Mouse (Mus musculus): ENCODE measurements at regions not wholly inside any gene's neighbourhood (a gene's known extent, or its start where the extent isn't known, plus 50 kb on each side); places are given as distances from the start of the nearest gene placed in this dataset.

DNA sequence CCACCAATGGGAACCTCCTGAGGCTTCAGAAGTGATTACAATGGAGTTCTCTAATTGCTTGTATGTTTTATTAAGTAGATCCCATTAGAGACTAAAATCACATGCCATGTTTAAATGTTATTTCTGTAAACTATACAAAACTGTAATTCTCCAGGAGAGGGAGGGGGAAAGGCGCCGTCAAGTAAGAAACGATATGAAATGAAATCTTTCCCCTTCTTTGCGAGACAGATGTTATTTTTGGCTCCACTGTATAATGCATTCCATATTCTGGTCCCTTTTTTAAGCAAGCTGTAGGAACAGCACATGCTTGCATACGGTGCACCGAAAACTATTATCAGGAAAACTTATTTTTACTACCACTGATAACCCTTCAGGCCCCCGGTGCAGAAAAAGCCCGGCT is 141.0 kb upstream of the Gdnf start:
- in situ Hi-C loops (cut with MboI; ENCODE audit: low pct_unique_long_range_greater_than_20kb in 1 of 2, low sequenced_read_pairs in 2 of 2, unreplicated experiment in 1 of 2), result no loop called here

DNA sequence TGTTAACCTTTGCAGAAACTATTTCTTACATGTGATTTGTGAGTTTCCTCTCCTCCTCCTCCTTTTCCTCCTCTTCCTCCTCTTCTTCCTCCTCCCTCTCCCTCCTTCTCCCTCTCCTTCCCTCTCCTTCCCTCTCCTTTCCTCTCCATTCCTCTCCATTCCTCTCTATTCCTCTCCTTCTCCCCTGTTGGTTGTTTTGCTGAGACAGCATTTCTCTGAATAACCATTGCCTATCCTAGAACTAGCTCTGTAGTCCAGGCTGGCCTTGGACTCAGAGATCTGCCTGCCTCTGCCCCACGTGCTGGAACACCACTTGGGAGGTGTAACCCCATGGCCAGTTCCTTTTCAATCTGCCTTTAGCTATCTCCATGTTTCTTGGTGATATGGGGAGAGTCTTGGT is 133.7 kb upstream of the Gdnf start:
- in situ Hi-C loops (cut with MboI; ENCODE audit: low pct_unique_long_range_greater_than_20kb in 1 of 2, low sequenced_read_pairs in 2 of 2, unreplicated experiment in 1 of 2), result no loop called here

DNA sequence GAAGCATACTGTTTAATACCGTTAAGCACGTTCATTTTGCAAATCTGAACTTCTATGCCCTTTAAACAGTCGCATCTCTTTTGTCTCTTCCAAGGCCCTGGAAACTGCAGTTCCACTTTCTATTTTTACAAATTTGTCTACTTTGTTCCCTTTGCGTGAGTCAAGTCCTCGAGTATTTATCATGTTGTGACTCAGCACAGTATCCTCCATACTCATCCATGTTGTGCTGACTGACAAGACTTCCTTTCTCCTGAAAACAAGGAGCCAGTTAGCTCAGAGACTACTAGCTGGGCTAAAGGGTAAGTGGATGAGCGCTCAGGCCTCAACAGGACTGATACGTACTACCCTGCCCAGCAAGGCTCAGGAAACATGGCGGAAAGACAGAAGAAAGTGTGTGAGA is 131.9 kb upstream of the Gdnf start:
- in situ Hi-C loops (cut with MboI; ENCODE audit: low pct_unique_long_range_greater_than_20kb in 1 of 2, low sequenced_read_pairs in 2 of 2, unreplicated experiment in 1 of 2), result no loop called here

DNA sequence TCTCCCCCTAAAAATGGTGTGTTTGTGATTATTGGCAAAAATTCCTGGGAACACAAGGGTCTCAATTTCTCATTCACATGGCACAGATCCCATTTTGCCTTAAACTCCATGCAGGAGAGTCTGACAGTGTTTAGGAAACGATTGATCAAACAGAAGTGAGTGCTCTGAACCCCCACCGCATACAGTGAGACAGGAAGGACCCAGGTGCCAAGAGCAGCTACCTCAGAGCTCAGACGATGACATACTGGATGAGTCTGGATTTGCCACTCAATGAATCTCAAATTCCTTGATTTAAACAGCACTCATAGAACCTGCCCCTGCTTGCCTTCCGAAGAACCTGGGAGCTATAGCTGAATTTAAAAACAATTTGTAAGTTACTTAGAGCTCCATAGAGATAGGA is 129.6 kb upstream of the Gdnf start:
- in situ Hi-C loops (cut with MboI; ENCODE audit: low pct_unique_long_range_greater_than_20kb in 1 of 2, low sequenced_read_pairs in 2 of 2, unreplicated experiment in 1 of 2), result no loop called here

DNA sequence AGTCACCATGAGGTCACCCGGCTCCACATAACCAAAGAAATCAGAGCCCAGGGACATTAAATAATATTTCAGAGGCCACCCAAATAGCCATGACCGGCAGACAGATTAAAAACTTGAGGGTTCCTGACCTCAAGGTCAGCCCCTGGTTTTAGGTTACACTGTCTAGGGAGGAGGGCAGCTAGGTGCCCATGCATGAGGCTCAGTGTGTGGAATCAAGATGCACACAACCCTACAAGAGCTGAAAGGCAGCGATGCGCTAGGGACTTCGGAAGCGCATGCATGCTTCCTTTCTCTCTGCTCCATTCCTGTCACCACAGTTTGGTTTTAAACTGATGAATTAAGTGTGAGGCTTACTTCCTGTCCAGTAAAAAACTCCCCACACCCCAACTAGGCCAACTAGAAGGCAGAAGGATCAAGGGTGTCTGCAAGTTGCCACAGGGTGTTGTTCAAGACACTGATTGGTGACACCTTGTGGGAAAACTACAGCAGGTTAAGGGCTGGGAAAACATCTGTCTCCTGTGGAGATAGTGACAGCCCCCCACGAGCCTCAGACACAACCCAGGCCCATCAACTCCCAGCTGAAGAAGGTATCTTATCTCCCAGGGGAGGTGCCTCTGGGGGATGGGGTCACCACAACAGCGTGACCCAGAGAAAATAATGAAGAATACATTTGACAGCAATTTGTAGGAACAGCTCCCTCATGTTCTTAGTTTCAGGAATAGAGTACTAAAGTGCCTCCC is 127.2 kb upstream of the Gdnf start:
- in situ Hi-C loops (cut with MboI; ENCODE audit: low pct_unique_long_range_greater_than_20kb in 1 of 2, low sequenced_read_pairs in 2 of 2, unreplicated experiment in 1 of 2), result no loop called here

DNA sequence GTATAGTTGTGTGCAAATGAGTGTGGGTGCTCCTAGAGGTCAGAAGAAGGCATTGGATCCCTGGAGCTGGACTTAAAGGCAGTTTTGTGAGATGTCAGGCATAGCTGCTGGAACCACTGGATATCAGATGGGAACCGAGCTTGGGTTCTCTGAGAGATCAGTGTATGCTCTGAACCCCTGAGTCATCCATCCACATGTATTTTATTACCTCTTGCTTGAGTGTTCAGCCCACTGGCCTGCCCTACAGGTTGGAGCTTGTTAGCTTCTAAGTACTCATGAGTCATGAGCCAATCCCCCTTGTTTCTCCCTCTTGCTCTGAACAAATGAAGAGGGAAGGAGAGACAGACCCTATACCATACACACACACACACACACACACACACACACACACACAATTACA is 119.4 kb upstream of the Gdnf start:
- in situ Hi-C loops (cut with MboI; ENCODE audit: low pct_unique_long_range_greater_than_20kb in 1 of 2, low sequenced_read_pairs in 2 of 2, unreplicated experiment in 1 of 2), result no loop called here

DNA sequence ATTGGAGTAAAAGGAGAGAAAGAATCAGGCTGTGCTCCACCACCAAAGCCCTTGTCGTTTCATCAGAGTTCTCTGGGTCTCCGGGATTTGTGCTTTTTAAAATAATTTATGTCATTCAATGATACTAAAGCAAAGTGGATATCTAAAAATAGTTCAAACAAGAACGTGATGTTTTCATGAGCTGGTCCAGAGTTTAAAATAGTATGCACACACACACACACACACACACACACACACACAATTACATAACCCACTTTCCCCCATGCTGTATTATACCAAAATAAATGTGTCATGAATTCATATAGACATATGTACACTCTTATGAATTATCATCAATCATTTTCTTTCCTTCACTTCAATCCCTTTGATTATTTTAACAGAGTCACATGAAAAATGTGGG is 118.5 kb upstream of the Gdnf start:
- in situ Hi-C loops (cut with MboI; ENCODE audit: low pct_unique_long_range_greater_than_20kb in 1 of 2, low sequenced_read_pairs in 2 of 2, unreplicated experiment in 1 of 2), result no loop called here

DNA sequence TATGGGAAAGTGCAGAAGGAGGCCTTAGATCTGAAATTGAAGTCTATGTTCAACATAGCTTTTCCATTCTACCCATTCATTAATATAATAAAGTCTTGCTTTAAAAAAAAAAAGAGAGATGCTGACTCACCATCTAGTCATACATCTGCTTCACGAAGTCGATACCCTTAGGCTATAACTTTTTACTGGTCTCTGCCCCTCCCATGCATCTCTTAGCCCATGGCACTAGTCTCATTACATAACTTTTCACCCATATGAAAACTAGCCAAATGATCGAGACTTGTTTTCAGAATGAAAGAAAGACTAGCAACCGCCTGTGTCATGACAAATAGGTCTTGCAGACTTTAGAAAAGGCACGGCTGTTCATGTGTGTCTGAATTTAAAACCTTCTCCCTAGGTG is 116.6 kb upstream of the Gdnf start:
- in situ Hi-C loops (cut with MboI; ENCODE audit: low pct_unique_long_range_greater_than_20kb in 1 of 2, low sequenced_read_pairs in 2 of 2, unreplicated experiment in 1 of 2), result no loop called here

DNA sequence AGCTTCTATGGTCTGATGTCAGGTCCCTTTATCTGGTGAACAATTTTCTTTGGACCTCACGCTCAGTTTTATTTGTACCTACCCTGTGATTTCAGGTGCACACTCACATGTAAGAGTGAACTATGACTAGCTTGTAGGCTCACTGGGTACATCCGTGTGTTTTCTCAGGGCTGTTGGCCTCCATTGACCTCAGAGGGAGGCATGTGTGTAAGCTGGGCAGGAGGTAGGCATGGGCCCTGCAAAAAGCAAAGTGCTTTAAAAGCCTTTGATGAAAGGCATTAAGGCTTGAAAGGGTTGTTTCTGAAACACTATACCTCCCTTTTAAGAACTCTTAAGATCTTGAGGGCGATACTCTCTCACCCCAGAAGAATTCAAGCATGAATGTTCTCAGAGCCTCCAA is 112.9 kb upstream of the Gdnf start:
- in situ Hi-C loops (cut with MboI; ENCODE audit: low pct_unique_long_range_greater_than_20kb in 1 of 2, low sequenced_read_pairs in 2 of 2, unreplicated experiment in 1 of 2), result no loop called here

DNA sequence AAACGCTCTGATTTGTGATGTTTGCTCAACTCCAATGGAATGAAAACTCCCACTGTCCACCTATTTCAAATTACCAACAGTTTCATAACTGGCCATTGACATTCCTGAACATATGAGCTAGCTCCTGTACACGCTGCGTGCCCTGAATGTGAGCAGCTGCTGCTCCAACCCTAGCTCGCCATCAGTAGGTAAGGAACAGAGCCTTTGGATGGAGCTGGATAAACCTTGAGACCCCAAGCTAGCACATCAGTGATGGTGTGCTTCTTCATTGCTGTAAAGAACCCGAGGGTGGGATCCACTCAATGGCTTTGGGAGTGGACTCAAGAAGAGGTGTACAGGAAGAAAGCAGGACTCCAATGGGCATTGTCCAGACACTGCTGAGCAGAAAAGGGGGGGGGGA is 101.8 kb upstream of the Gdnf start:
- in situ Hi-C loops (cut with MboI; ENCODE audit: low pct_unique_long_range_greater_than_20kb in 1 of 2, low sequenced_read_pairs in 2 of 2, unreplicated experiment in 1 of 2), result no loop called here

DNA sequence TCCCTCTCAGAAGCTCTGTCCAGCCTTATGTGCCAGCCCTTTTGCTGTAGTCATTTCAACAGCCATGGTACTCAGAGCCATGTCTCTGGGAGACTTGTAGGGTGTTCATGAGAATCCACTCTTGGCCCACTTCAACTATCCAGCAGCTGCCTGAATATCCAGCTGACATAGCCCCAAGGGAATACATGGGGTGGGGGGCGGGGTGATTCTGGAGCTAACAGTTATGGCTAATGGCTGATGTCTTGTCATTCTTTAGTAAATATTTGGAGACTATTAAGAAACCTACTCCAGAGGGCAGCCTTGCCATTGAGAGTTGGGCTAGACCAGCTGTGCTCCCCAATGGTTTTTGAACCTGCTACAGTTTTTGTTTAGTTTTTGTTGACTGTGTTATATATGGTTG is 96.0 kb upstream of the Gdnf start:
- in situ Hi-C loops (cut with MboI; ENCODE audit: low pct_unique_long_range_greater_than_20kb in 1 of 2, low sequenced_read_pairs in 2 of 2, unreplicated experiment in 1 of 2), result no loop called here

DNA sequence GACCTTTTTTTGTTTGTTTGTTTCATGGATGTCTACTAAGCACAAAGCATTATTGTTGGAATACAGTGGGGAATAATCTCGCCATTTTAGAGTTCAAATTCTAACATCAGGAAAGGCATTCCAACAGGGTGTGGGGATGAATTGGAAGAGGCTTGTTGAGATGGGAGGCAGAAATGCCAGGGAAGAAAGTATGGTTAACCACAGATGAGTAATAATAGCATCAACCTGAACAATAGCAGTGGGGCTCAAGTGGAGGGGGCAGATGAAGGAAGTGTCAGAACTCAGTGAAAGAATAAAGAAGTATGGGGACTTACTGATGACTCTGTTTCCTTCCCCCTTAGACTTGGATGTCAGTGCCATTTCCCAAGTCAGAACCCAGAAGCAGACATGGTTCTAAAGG is 94.5 kb upstream of the Gdnf start:
- in situ Hi-C loops (cut with MboI; ENCODE audit: low pct_unique_long_range_greater_than_20kb in 1 of 2, low sequenced_read_pairs in 2 of 2, unreplicated experiment in 1 of 2), result no loop called here

DNA sequence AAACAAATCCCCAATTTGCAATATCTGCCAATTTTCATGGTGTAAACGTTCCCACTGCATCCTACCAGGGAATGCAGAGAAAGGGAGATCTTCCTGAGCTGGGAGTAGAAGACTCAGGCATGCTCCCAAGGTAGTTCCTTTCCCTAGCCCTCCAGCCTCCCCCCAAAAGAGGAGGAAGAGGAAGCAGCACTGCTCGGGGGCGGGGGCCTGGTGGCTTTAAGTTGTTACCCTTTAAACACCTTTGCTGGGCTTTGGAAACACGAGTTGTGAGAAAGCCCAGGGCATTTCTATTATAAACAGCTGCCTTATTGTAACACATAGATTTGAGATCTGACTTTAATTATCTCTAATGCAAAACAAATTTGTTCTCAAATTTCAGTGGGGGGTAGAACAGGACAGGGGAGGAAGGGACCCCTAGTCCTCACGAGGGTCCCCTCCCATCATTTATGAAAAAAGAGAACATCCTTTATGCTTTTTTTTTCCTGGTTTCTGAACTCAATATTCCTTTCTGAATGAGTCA is 87.4 kb upstream of the Gdnf start:
- in situ Hi-C loops (cut with MboI; ENCODE audit: low pct_unique_long_range_greater_than_20kb in 1 of 2, low sequenced_read_pairs in 2 of 2, unreplicated experiment in 1 of 2), result no loop called here

DNA sequence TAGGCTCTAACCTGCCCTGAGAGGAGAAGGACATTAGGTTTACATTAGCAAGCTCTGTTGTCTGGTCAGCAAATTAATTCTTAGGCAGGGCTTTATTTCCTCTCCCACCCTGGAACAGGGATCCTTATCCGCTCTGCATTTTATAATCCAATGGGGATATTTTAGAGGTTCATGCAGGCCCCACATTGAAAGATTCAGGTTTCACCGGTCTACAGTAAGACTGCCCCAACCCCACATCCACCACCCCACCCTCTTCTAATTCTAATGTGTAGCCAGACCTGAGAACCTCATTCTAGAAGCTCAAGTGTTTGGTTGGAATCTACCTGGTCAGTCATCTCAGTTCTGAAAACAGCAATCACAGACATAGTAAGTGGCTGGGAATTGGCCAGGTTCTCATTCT is 86.9 kb upstream of the Gdnf start:
- in situ Hi-C loops (cut with MboI; ENCODE audit: low pct_unique_long_range_greater_than_20kb in 1 of 2, low sequenced_read_pairs in 2 of 2, unreplicated experiment in 1 of 2), result no loop called here

DNA sequence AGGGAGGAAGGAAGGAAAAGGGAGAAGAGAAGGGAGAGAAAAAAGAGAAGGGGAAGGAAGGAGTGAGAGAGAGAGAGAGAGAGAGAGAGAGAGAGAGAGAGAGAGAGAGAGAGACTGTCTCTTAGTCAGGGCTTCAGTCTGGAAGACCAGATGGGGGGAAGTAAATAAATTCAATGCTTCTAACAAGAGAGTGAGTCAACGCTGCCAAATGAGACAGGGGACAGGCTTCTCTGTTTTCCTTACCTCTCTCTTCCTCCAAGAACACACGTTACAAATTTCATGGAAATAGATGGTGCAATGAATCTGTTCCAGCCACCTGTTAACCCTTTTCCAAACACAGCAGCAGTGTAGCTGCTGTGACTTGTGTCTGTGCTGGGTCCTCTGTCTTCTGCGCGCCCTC is 85.1 kb upstream of the Gdnf start:
- in situ Hi-C loops (cut with MboI; ENCODE audit: low pct_unique_long_range_greater_than_20kb in 1 of 2, low sequenced_read_pairs in 2 of 2, unreplicated experiment in 1 of 2), result no loop called here

DNA sequence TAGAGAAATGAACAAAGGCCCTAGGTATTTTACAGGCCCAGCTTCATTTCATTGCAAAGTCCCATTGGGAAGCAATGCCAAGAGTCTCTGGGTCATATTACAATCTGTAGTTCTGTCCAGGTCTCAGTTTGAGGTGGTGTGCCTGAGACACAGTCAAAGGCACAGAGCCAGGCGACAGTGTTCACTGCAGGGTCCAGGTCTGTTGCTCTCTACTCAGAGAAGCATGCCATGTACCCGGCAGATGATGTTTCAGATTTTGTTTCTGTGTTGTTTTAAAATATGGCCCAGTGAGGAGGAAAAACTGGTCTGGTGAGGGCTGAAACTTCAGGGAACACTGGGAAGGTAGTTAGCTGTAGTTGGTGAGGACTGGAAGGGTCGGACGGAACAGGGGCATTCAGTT is 63.1 kb upstream of the Gdnf start:
- in situ Hi-C loops (cut with MboI; ENCODE audit: low pct_unique_long_range_greater_than_20kb in 1 of 2, low sequenced_read_pairs in 2 of 2, unreplicated experiment in 1 of 2), result no loop called here

DNA sequence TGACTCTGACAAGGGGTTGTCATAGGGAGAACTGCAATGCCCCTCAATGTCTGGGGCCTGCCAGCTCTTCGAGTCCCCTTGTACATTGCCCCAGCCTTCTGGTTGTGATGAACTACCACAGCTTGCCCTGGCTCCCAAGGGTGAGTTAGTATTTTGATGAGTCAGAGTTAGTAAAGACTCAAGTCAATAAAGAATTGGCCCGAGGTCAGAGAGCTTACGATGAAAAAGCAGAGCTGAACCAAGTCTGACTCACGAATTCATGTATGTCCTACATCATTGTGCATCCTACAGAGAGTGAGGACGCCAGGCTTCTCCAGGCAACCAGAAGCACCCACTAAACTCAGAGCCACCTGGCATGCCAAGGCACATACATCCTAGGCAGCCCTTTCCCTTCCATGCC is 60.2 kb upstream of the Gdnf start:
- in situ Hi-C loops (cut with MboI; ENCODE audit: low pct_unique_long_range_greater_than_20kb in 1 of 2, low sequenced_read_pairs in 2 of 2, unreplicated experiment in 1 of 2), result no loop called here
